14 mouse cellular contexts compared by ENCODE assay signal in genomic region chr1:33980420-33980819, GRCm38 (mm10).
DNase-seq lines count a peak whose midpoint lies in the region; TF ChIP-seq lines count a peak whose summit lies in the region.
"Had no signal": no experiment of that assay in that cellular context is flagged by ENCODE, and none has a peak within 500 bp of the region (broad histone marks: within the 10 kb centered on the region; RNA-seq: fewer than 3 reads in every experiment).

No protein-coding gene starts in this region.

- DNase-seq in cerebellum, postnatal 25 days, result peak; percentile 39 to 56
- DNase-seq in cerebellum, adult 11 months, result no peak
- no peak for DNase-seq in layer of hippocampus, adult 2 months (ENCODE audit: low spot score in 2 of 2)
- DNase-seq in layer of hippocampus, adult 11-12 months (ENCODE audit: low spot score), result no peak
- peak; percentile 25 for DNase-seq in right cerebral cortex, postnatal 25 days
- DNase-seq in right cerebral cortex, postnatal 4 days, result no peak
- no peak for DNase-seq in adrenal gland, postnatal 36 days
- DNase-seq: adrenal gland, adult 8-10 months; cerebellum, adult 9-11 months; gastrocnemius, postnatal 14 days; heart, postnatal 36 days had no signal

- peak overlapping the region; percentile 36 for H3K4me3 ChIP-seq in layer of hippocampus, adult 2 months
- H3K4me3 ChIP-seq: embryonic facial prominence, embryonic 12.5 days; forebrain, embryonic 15.5 days; heart, embryonic 12.5 days had no signal

- TF ChIP-seq CTCF in layer of hippocampus, adult 2 months (conservative IDR thresholded peaks at IDR 0.05), result no peak

- peak overlapping the region; percentile 32 for H3K27ac ChIP-seq in layer of hippocampus, adult 2 months
- H3K27ac ChIP-seq: embryonic facial prominence, embryonic 12.5 days; forebrain, embryonic 15.5 days had no signal

Comparison
In these comparisons a context has a peak if more than half of its experiments do, and no peak if none do; other contexts are left out.
1. DNase-seq: peak in cerebellum, postnatal 25 days (2 of 2) and right cerebral cortex, postnatal 25 days (single experiment); none in cerebellum, adult 11 months (single experiment), layer of hippocampus, adult 2 months (0 of 2), layer of hippocampus, adult 11-12 months (single experiment), right cerebral cortex, postnatal 4 days (single experiment) and adrenal gland, postnatal 36 days (0 of 2).